9 mouse cellular contexts compared by ENCODE assay signal in genomic region chr9:72260337-72260736, GRCm38 (mm10). TPM values are rescaled to one million over a fixed set of nuclear protein-coding genes. Genes with fewer than 3 reads are reported as not detected.
DNase-seq lines count a peak whose midpoint lies in the region; ATAC-seq and TF ChIP-seq lines count a peak whose summit lies in the region.
"Had no signal": no experiment of that assay in that cellular context is flagged by ENCODE, and none has a peak within 500 bp of the region (broad histone marks: within the 10 kb centered on the region; RNA-seq: fewer than 3 reads in every experiment).

No protein-coding gene starts in this region.

- H3K4me3 ChIP-seq in liver, adult 2 months (ENCODE audit: insufficient read depth, low read depth, low read length) = no peak overlapping the region
- no peak overlapping the region for H3K4me3 ChIP-seq in kidney, embryonic 16.5 days (ENCODE audit: low read length)
- H3K4me3 ChIP-seq in cerebellum, adult 2 months (replicated peaks; ENCODE audit: insufficient read depth, low read depth, low read length) = no peak overlapping the region
- H3K4me3 ChIP-seq: neural tube, embryonic 12.5 days had no signal

- no peak for TF ChIP-seq POLR2A in liver, adult 2 months (IDR thresholded peaks at IDR 0.05; ENCODE audit: extremely low read depth, insufficient read depth, low read length)
- no peak for TF ChIP-seq POLR2A in cerebellum, adult 2 months (IDR thresholded peaks at IDR 0.05; ENCODE audit: borderline replicate concordance, insufficient read depth, low read length)

- no peak overlapping the region for H3K9ac ChIP-seq in liver, adult 2 months (ENCODE audit: low read depth, low read length)
- no peak overlapping the region for H3K9ac ChIP-seq in kidney, embryonic 16.5 days (replicated peaks; ENCODE audit: low read length)
- H3K9ac ChIP-seq: neural tube, embryonic 12.5 days had no signal

- H3K36me3 ChIP-seq in liver, adult 2 months (ENCODE audit: control insufficient read depth, insufficient read depth, low read length) = no peaks in the 10 kb centered on the region
- no peaks in the 10 kb centered on the region for H3K36me3 ChIP-seq in kidney, embryonic 16.5 days (ENCODE audit: insufficient read depth, low read length)
- H3K36me3 ChIP-seq: neural tube, embryonic 12.5 days had no signal

- no peak overlapping the region for H3K4me2 ChIP-seq in kidney, embryonic 16.5 days (replicated peaks; ENCODE audit: low read depth, low read length)
- H3K4me2 ChIP-seq: neural tube, embryonic 12.5 days had no signal

- H3K9me3 ChIP-seq in kidney, embryonic 16.5 days (ENCODE audit: low read length) = 0 out of 2 replicates have a peak, but pooled peaks cover 4% of the 10 kb centered on the region

- H3K79me2 ChIP-seq in liver, adult 2 months (ENCODE audit: control insufficient read depth, insufficient read depth, low read length) = no peaks in the 10 kb centered on the region

- ATAC-seq in kidney, embryonic 16.5 days (ENCODE audit: low FRiP score, low TSS enrichment) = peak; percentile 80

- 21% methylated on average over 7 of the region's 7 CpGs for whole genome bisulfite sequencing in liver, adult 2 months
- 23% methylated on average over 6 of the region's 7 CpGs for WGBS in kidney, embryonic 16.5 days
- WGBS in cerebellum, adult 2 months = 39% methylated on average over 7 of the region's 7 CpGs

- no peaks in the 10 kb centered on the region for H3K27me3 ChIP-seq in liver, adult 2 months (ENCODE audit: control insufficient read depth, insufficient read depth, low read length)
- no peaks in the 10 kb centered on the region for H3K27me3 ChIP-seq in kidney, embryonic 16.5 days (ENCODE audit: insufficient read depth, low read length)
- H3K27me3 ChIP-seq in cerebellum, adult 2 months (ENCODE audit: control insufficient read depth, insufficient read depth, low read length) = no peaks in the 10 kb centered on the region
- H3K27me3 ChIP-seq: neural tube, embryonic 12.5 days had no signal

- TF ChIP-seq CTCF in liver, adult 2 months (IDR thresholded peaks at IDR 0.05; ENCODE audit: low read depth, low read length) = peak; percentile 37; the same call in 1 of the 2 replicates
- TF ChIP-seq CTCF in cerebellum, adult 2 months (IDR thresholded peaks at IDR 0.05; ENCODE audit: borderline replicate concordance, insufficient read depth, low read depth, low read length) = no peak

- DNase-seq in liver, adult 2 months (ENCODE audit: extremely low read depth, low read depth, low spot score) = peak; percentile 90
- no peak for DNase-seq in liver
- peak; percentile 10 for DNase-seq in adipocyte (ENCODE audit: low spot score)
- DNase-seq in mesoderm, embryonic 11.5 days (ENCODE audit: low read depth, low spot score) = peak; percentile 16
- DNase-seq in testis, postnatal 10 days (ENCODE audit: low spot score) = no peak
- no peak for DNase-seq in cerebellum, adult 2 months
- no peak for DNase-seq in cerebellum, postnatal 36 days

- no peaks in the 10 kb centered on the region for H3K4me1 ChIP-seq in liver, adult 2 months (ENCODE audit: control insufficient read depth, insufficient read depth, low read length)
- H3K4me1 ChIP-seq in kidney, embryonic 16.5 days (ENCODE audit: insufficient read depth, low read length) = no peaks in the 10 kb centered on the region
- H3K4me1 ChIP-seq in cerebellum, adult 2 months (ENCODE audit: control insufficient read depth, insufficient read depth, low read length) = no peaks in the 10 kb centered on the region
- H3K4me1 ChIP-seq: neural tube, embryonic 12.5 days had no signal

- H3K27ac ChIP-seq in liver, adult 2 months (replicated peaks; ENCODE audit: insufficient read depth, low read depth, low read length) = no peak overlapping the region
- H3K27ac ChIP-seq in kidney, embryonic 16.5 days (ENCODE audit: low read length) = no peak overlapping the region
- no peak overlapping the region for H3K27ac ChIP-seq in cerebellum, adult 2 months (ENCODE audit: insufficient read depth, low read length)
- H3K27ac ChIP-seq: neural tube, embryonic 12.5 days had no signal

RNA-seq across cellular contexts. Expression of gene Zfp280d, which starts 14.3 kb away (rescaled TPM):
- 19.9 and 26.0 TPM in 2 replicates for total RNA-seq in liver, adult 2 months (2014; rRNA removed)
- 2.0 and 3.1 TPM in 2 replicates for polyA plus RNA-seq in liver, adult 2 months (2012; rRNA removed)
- 31.2 and 42.0 TPM in 2 replicates for polyA plus RNA-seq in kidney, embryonic 16.5 days (2015; fragmentation: Nextera tagmentation; extraction: Ambion mirVana)
- polyA plus RNA-seq in cerebellum, adult 2 months (2012; rRNA removed) = 54.0 and 59.0 TPM in 2 replicates

Comparison
In these comparisons a context has a peak if more than half of its experiments do, and no peak if none do; other contexts are left out.
1. DNase-seq: peak in liver, adult 2 months (single experiment), adipocyte (single experiment) and mesoderm, embryonic 11.5 days (single experiment); none in liver (single experiment), testis, postnatal 10 days (single experiment), cerebellum, adult 2 months (0 of 2) and cerebellum, postnatal 36 days (0 of 2).